Mouse (Mus musculus): ENCODE results near the gene Tubgcp5. TPM values are rescaled to one million over a fixed set of nuclear protein-coding genes. Genes with fewer than 3 reads are reported as not detected.

Gene Tubgcp5
- total RNA-seq, 2 experiments from 2014 or later, result 25.1 to 27.2 TPM

Other genes starting within 250 kb of the Tubgcp5 start
- 10 to 100 TPM; 12.3 to 13.0 TPM for gene Siglech, start 26.0 kb upstream of the Tubgcp5 start, total RNA-seq (2021)
- gene Cyfip1, start 47.6 kb downstream of the Tubgcp5 start, total RNA-seq (2021), result 100 to 1,000 TPM; 108 to 113 TPM
- 10 to 100 TPM; 41.7 to 44.4 TPM for gene Nipa2, start 168.3 kb downstream of the Tubgcp5 start, total RNA-seq (2021)
- 10 to 100 TPM; 57.1 to 59.4 TPM for gene Nipa1, start 225.8 kb downstream of the Tubgcp5 start, total RNA-seq (2021)